Mouse (Mus musculus): ENCODE results near the gene Gm5485.

The Gm5485 gene

GRCm38 (mm10) chr16:48373711-48374485 is 38.3 kb downstream of the Gm5485 start:
- in situ Hi-C loops (cut with MboI, MseI): no loop called here

GRCm38 (mm10) chr16:48372461-48372860 is 39.8 kb downstream of the Gm5485 start:
- in situ Hi-C loops (cut with MboI, MseI): no loop called here

- in situ Hi-C loops (cut with MboI, MseI): no loop called here
Measured at GRCm38 (mm10) chr16:48368096-48368495, 44.1 kb downstream of the Gm5485 start.

GRCm38 (mm10) chr16:48366801-48367200 is 45.4 kb downstream of the Gm5485 start:
- in situ Hi-C loops (cut with MboI, MseI): no loop called here

GRCm38 (mm10) chr16:48360887-48361286 is 51.3 kb downstream of the Gm5485 start:
- in situ Hi-C loops (cut with MboI, MseI): no loop called here

GRCm38 (mm10) chr16:48356417-48356816 is 55.8 kb downstream of the Gm5485 start:
- in situ Hi-C loops (cut with MboI, MseI): no loop called here

GRCm38 (mm10) chr16:48355716-48356115 is 56.5 kb downstream of the Gm5485 start:
- in situ Hi-C loops (cut with MboI, MseI): no loop called here
